ENCODE assay signal across 12 mouse cellular contexts in the genomic region with DNA sequence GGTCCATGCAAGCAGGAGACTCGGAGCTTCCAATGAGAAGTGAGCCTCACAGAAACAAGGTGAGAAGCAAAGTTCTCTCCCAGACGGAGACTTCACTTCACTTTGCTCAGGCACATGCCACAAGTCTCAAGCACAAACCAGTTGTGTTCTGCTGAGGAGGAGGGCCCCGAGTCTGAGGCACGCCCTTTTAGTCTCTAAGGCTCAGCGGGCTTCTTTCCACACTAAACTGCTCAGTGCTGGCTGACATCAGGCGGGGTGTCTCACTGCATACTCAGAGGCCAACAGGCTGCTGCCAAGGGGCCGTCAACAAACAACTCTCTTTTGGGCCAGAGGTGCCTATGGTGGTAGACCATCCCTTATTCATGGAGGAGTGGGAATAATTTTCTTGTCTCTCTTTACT.
A peak's percentile ranks its signal among the peaks of the same experiment; 100 is the strongest.
DNase-seq lines count a peak whose midpoint lies in the region; ATAC-seq and TF ChIP-seq lines count a peak whose summit lies in the region.
"Had no signal": no experiment of that assay in that cellular context is flagged by ENCODE, and none has a peak within 500 bp of the region (broad histone marks: within the 10 kb centered on the region; RNA-seq: fewer than 3 reads in every experiment).

No protein-coding gene starts in this region.

- peak overlapping the region; percentile 52 for H3K27ac ChIP-seq in heart, embryonic 15.5 days
- peak overlapping the region; percentile 22; the same call in 1 of the 2 replicates for H3K27ac ChIP-seq in limb, embryonic 15.5 days
- H3K27ac ChIP-seq in kidney, adult 2 months (ENCODE audit: insufficient read depth, low read depth, low read length), result no peak overlapping the region
- H3K27ac ChIP-seq: kidney, embryonic 15.5 days had no signal

- H3K9ac ChIP-seq in heart, embryonic 15.5 days, result no peak overlapping the region
- H3K9ac ChIP-seq in limb, embryonic 15.5 days, result no peak overlapping the region
- H3K9ac ChIP-seq: kidney, embryonic 15.5 days had no signal

- intact Hi-C loops in heart, postnatal 36 days (cut with DNase I), result no loop called here

- H3K4me2 ChIP-seq in heart, embryonic 15.5 days, result no peak overlapping the region
- H3K4me2 ChIP-seq in limb, embryonic 15.5 days, result no peak overlapping the region
- H3K4me2 ChIP-seq: kidney, embryonic 15.5 days had no signal

- no peak overlapping the region for H3K4me3 ChIP-seq in heart, embryonic 15.5 days
- no peak overlapping the region for H3K4me3 ChIP-seq in limb, embryonic 15.5 days
- no peak overlapping the region for H3K4me3 ChIP-seq in kidney, adult 2 months (ENCODE audit: insufficient read depth, low read depth, low read length)
- H3K4me3 ChIP-seq: kidney, embryonic 15.5 days had no signal

- TF ChIP-seq CTCF in brain, embryonic 14.5 days (IDR thresholded peaks at IDR 0.05; ENCODE audit: borderline replicate concordance, extremely low read depth, insufficient read depth, insufficient read length), result no peak
- no peak for TF ChIP-seq CTCF in kidney, adult 2 months (conservative IDR thresholded peaks at IDR 0.05; ENCODE audit: insufficient read depth, insufficient read length, low read depth, low read length)

- no peak for ATAC-seq in heart, embryonic 15.5 days (replicated peaks; ENCODE audit: insufficient number of reproducible peaks, insufficient read depth, low FRiP score, low read depth)
- ATAC-seq in limb, embryonic 15.5 days (ENCODE audit: insufficient number of reproducible peaks, low FRiP score, low TSS enrichment, low read depth), result no peak

- no peaks in the 10 kb centered on the region for H3K27me3 ChIP-seq in heart, embryonic 15.5 days
- no peaks in the 10 kb centered on the region for H3K27me3 ChIP-seq in limb, embryonic 15.5 days
- no peaks in the 10 kb centered on the region for H3K27me3 ChIP-seq in kidney, adult 2 months (replicated peaks; ENCODE audit: control insufficient read depth, insufficient read depth, low read length)
- H3K27me3 ChIP-seq: kidney, embryonic 15.5 days had no signal

- peaks cover 29% of the 10 kb centered on the region for H3K4me1 ChIP-seq in heart, embryonic 15.5 days (replicated peaks)
- peaks cover 6% of the 10 kb centered on the region; the same call in 1 of the 2 replicates for H3K4me1 ChIP-seq in limb, embryonic 15.5 days
- peaks cover 3% of the 10 kb centered on the region; the same call in 1 of the 2 replicates for H3K4me1 ChIP-seq in kidney, adult 2 months (ENCODE audit: control insufficient read depth, insufficient read depth, low read length)

- no peaks in the 10 kb centered on the region for H3K9me3 ChIP-seq in heart, embryonic 15.5 days (replicated peaks)
- no peaks in the 10 kb centered on the region for H3K9me3 ChIP-seq in limb, embryonic 15.5 days
- H3K9me3 ChIP-seq: kidney, embryonic 15.5 days had no signal

- H3K36me3 ChIP-seq in heart, embryonic 15.5 days, result 0 out of 2 replicates have a peak, but pooled peaks cover 5% of the 10 kb centered on the region
- H3K36me3 ChIP-seq in limb, embryonic 15.5 days, result peaks cover 16% of the 10 kb centered on the region; the same call in 1 of the 2 replicates
- no peaks in the 10 kb centered on the region; the same call in 1 of the 2 replicates for H3K36me3 ChIP-seq in kidney, adult 2 months (ENCODE audit: control insufficient read depth, insufficient read depth, low read length)

- WGBS in heart, embryonic 15.5 days, result 27% methylated on average over 7 of the region's 7 CpGs
- WGBS in limb, embryonic 15.5 days, result 28% methylated on average over 7 of the region's 7 CpGs
- WGBS in kidney, adult 2 months, result 50% methylated on average over 7 of the region's 7 CpGs

- no peak for DNase-seq in heart, postnatal 36 days
- DNase-seq in ES-CJ7 (ENCODE audit: low read depth, low spot score), result peak; percentile 80
- peak; percentile 36 for DNase-seq in brain, embryonic 14.5 days (ENCODE audit: low read depth)
- DNase-seq in B cell, adult 2 months, result no peak
- DNase-seq in kidney, adult 2 months, result no peak
- DNase-seq in cerebellum, adult 9-11 months, result no peak
- DNase-seq: adrenal gland, adult 2 months; cerebellum, adult 18-20 months; layer of hippocampus, postnatal 36 days had no signal

- TF ChIP-seq POLR2A in brain, embryonic 14.5 days (IDR thresholded peaks at IDR 0.05; ENCODE audit: borderline replicate concordance, extremely low read depth, insufficient read depth, insufficient read length, poor library complexity, severe bottlenecking), result no peak
- no peak for TF ChIP-seq POLR2A in kidney, adult 2 months (IDR thresholded peaks at IDR 0.05; ENCODE audit: low read depth, low read length)

Comparison
In these comparisons a context has a peak if more than half of its experiments do, and no peak if none do; other contexts are left out.
1. DNase-seq: peak in ES-CJ7 (single experiment) and brain, embryonic 14.5 days (single experiment); none in heart, postnatal 36 days (0 of 2), B cell, adult 2 months (0 of 2), kidney, adult 2 months (single experiment) and cerebellum, adult 9-11 months (single experiment).